Mouse (Mus musculus): ENCODE measurements around the gene Calr4.

Calr4 gene

DNA sequence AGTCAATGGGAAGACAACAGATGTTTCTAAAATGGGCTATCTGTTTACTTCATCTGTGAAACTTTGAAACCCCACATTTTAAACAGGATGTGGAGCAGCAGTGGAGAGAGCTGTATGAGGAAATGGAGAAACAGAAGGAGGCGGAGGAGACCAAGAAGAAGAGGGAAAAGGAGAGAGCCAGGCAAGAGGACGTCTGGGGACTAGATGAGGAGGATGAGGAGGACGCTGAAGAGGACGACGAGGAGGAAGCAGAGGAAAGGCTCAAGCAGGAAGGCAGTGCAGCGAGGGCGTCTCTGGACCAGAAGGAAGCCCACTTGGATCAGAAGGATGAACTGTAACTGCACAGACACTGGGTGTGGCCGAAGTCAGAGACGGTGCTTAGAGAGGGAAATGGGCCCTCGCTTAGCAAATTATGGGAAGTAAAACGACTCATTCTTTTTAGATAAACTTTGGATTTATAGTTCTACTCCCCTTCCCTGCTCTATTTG is 19.4 kb downstream of the Calr4 start:
- TF ChIP-seq GATA4 (IDR thresholded peaks at IDR 0.05; ENCODE audit: insufficient replicate concordance, low read length): no peak

DNA sequence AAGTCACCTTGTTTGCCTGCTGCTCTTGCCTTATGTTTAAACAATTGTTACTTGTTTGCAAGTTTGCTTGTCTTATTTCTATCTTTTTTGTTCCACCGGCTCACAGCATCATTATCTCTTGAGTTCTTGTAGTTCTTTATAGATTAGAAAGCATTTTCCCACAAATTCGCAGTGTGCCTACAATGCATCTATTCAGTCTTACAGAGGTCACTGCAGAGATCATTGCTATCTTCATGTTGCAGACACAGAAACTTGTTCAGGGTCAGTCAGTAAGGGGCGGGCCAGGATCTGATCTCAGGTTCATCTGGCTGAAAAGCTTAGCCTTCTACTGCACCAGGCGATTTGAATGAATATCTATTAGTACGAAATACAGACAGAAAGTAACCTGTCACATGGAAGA is 20.2 kb downstream of the Calr4 start:
- TF ChIP-seq GATA4 (IDR thresholded peaks at IDR 0.05; ENCODE audit: insufficient replicate concordance, low read length): no peak

DNA sequence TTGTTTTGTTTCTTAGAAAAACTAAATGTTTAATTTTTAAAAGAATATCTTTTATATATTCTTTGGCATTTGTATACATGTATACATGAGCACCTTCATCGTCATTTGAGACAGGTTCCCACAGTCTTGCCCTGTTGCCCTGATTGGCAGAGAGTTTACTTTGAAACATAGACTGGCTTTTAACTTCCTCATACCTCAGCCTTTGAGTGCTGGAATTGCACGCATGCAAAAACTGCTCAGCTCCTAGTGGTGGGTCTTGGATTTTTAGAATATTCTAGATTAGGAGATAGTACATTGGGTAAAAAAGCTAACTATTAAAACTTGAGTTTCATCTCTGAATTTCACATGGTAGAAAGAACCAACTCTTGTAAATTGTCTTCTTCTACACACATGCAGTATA is 21.0 kb downstream of the Calr4 start:
- TF ChIP-seq GATA4 (IDR thresholded peaks at IDR 0.05; ENCODE audit: insufficient replicate concordance, low read length): no peak

DNA sequence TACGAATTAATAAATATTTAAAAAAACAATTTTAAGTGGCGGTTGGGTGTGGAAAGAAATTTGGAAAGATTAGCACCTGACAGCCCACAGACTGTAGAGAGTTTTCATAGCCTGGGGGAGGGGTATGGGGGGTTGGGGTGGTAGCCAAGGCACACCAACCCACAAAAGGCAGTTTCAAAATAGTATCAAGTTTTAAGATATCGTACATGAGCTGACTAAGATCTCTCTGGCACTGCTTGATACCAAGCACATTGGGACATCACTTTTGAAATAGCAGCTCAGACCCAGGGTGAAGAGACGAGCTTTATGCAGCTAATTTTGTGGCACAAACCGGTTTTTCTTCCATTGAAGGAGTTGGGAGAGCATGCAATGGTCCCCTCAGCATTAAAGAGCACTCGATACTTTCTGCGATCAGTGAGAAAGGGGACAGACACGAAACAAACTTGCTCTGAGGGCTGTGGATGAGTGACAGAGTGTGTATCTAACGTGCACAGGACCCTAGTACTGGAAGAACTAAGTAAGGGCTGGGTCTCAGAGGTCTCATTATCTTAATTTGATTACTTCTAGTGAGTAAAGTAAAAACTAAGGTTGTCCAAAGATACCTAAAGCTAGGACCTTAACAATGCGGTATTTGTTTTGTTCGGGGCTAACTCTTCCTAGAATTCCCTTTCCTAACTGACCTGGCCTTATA is 21.6 kb downstream of the Calr4 start:
- no peak for TF ChIP-seq GATA4 (IDR thresholded peaks at IDR 0.05; ENCODE audit: insufficient replicate concordance, low read length)

DNA sequence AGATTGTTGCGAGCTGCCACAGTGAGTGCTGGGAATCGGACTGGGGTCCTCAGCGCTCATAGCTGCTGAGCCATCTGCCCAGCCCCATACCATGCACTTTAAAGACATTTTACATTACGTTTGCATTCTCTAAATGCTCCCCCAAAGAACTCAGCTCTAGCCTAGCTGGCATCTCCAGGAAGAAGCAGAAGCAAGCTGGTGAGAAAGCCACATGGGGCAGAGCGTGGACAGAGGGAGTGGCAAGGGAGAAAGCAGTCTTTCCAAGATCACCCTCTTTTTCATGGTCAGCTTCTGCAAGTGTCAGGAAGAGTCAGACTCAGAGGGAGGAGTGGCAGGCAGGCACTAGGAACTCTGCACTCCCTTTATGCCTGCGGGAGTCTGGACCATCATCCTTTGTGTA is 22.5 kb downstream of the Calr4 start:
- no peak for TF ChIP-seq GATA4 (IDR thresholded peaks at IDR 0.05; ENCODE audit: insufficient replicate concordance, low read length)

DNA sequence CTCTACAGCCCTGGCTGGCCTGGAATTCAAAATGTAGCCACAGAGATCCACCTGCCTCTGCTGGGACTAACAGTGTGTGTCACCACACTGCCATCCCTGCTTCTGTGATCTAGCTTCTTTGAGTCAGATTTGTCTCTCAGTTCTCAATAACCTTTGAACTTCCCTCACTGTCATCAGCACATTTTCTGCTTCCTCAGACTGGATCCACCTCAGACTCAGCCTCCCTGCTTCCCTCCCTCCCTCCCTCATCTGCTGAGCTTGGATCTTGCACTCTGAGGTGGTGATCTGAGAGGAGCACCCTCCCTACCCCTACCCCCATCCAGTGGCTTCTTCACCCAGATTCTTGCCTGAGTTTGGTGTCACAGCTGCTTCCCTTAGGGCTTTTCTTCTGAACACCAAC is 23.4 kb downstream of the Calr4 start:
- no peak for TF ChIP-seq GATA4 (IDR thresholded peaks at IDR 0.05; ENCODE audit: insufficient replicate concordance, low read length)

DNA sequence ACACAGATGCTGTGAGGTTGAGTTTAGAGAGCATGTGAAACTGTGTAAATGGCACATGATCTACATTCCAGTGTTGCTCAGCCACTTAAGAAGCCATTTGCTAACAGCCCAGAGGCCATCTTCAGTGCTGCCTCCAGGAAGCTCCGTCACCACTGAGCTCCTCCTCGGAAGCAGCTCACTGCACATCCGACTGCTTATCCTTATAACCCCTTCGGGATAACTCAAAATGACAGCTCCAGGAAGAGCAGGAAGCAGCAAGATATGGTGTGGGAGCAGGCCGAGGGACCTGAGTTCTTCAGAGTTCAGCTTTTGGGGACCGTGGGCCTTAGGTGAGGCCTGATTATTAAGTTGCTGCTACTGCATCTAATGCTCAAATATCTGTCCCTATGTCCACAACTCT is 27.8 kb downstream of the Calr4 start:
- peak; percentile 77; the same call in 1 of the 2 replicates for TF ChIP-seq GATA4 (IDR thresholded peaks at IDR 0.05; ENCODE audit: insufficient replicate concordance, low read length)

DNA sequence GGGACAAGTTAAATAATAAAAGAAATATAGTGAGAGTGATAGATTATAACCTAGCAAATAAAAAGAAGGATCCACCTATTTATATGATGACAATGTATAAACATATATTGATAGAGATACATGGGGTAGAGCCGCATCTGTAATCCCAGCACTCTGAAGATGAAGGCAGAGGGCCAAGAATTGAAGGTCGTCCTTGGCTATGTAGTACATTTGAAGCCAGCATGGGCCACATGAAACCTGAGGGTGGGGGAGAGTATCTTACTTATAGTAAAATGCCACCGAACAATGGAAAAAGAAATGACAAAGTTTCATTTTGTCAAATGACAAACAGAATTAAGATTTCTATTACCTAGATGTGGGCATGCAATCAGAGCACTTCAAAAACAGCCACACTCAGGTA is 31.8 kb downstream of the Calr4 start:
- TF ChIP-seq GATA4 (IDR thresholded peaks at IDR 0.05; ENCODE audit: insufficient replicate concordance, low read length): no peak

DNA sequence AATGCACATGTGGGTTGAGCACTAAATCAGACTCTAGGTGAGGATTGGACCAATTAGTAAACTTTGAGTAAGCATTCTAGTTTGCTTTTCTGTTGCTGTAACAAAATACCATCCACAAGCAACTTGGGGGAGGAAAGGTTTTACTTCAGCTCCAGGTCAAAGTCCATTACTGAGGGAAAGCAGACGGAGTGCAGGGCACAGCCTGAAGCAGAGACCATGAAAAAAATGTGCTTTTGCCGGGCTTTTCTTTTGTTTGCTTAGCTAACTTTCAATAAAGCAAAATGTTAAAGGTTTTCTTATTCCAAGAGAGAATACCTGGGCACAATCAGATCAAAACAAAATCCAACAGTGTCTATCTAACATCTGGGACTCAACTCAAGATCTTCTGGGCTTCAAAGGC is 32.5 kb downstream of the Calr4 start:
- TF ChIP-seq GATA4 (IDR thresholded peaks at IDR 0.05; ENCODE audit: insufficient replicate concordance, low read length): no peak

DNA sequence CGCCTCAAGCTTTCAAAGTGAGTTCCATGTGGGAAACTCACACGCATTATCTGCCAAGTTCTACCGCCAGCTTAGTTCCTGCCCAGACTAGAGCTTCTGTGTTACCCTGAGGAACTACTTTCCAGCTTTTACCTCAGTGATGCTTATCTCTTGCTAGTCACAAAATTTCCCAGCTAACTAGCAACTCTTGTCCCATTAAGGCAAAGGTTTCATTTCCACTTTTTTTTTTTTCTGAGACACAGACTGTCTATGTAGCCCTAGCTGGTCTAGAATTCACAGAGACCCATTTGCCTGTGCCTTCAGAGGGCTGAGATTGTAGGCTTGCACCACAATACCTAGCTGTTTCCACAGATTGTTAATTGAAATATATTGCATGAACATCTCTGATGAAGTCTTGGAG is 33.2 kb downstream of the Calr4 start:
- TF ChIP-seq GATA4 (IDR thresholded peaks at IDR 0.05; ENCODE audit: insufficient replicate concordance, low read length): no peak

DNA sequence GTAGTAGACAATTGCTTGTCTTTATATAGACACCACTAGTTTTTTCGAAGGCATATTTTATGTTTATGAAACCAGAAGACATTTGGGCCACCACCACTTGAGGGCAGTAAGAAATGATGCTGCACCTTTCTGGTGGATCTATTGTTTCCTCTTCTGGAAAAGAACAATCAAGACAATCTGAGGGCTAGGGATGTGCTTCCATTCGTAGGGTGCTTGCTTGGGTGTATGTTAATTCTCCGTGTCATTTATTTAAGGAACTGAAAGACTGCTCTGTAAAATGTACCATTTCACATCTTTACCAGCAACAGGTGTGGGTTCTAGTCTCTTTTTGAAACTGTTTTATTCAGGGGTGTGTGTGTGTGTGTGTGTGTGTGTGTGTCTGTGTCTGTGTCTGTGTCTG is 34.6 kb downstream of the Calr4 start:
- TF ChIP-seq GATA4 (IDR thresholded peaks at IDR 0.05; ENCODE audit: insufficient replicate concordance, low read length): no peak

DNA sequence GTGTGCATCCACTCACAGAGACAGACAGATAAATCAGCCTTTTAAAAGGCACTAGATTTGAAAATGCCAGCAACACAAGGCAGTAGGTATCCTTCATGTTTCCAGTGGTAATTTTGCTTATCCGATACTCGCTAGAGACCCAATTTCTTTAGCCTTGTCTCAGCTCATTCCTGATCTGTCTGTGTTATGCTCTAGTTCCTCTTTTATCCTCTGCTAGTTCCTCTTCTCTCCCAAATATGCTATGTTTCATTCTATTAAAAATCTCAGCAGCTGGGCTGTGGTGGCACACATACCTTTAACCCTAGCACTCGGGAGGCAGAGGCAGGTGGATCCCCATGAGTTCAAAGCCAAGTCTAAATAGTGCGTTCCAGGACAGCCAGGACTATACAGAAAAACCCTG is 37.5 kb downstream of the Calr4 start:
- TF ChIP-seq GATA4 (IDR thresholded peaks at IDR 0.05; ENCODE audit: insufficient replicate concordance, low read length): no peak

DNA sequence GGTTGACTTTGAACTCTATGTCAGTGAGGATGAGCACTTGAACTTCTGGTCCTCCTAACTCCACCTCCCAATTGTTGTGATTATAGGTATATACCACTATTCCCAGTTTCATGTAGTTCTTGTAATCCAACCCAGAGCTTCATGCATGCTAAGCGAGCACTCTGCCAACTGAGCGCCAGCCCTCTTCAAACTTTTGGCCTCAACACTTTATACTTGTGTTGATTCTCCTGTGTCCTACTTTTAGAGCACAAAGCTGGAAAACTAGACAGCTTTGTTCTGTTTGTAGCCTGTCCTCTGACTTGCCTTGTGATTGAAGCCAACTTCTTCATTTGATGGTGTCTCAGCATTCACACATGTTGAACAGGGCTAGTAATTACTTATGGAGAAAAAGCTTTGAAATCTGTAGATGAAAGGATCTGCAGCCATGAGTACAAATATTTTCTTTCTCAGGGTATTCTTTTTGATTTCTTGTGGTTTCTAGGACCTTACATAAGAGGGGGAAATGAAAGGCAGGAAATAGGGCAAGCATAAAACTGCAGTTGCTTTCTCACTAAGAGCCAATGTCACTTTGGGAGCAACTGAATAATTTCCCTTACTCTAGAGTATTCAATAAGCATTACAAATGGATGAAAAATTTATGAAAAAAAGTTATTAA is 39.4 kb downstream of the Calr4 start:
- TF ChIP-seq GATA4 (IDR thresholded peaks at IDR 0.05; ENCODE audit: insufficient replicate concordance, low read length): no peak

DNA sequence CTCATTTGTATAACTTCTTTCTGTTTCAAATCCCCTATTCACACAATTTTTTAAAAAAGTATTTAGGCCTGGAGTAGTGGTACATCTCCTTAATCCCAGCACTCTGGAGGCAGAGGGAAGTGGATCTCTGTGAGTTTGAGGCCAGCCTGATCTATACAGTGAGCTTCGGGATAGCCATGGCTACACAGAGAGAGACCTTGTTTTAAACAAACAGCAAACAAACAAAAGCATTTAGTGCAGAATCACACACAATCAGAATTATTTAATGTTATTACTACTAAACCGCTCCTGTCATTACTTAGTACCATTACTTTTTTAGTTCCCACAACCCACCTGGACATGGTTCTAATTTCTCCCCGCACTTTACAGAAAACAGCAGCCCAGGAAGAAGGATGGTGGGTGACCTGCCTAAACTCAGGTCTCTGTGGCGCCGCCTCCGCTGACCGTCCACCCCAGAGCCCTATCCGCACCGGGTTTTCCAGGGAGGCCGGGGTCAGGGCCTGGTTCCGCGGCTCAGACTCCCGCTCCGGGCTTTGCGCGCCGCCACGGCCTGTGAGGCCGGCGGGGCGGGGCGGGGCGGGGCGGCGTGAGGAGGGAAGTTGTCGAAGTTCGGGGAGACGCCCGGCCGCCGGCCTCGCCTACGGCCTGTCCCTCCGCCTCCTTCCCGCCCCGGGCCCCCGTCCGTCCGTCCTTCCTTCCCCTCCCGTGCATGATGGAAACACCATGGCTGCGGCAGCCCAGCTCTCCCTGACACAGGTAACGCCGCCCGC is 45.6 kb downstream of the Calr4 start, which contains the start of gene Eps15:
Eps15 (plus strand) TSS at position 580 of the 770 bp plus-strand sequence.
- TF ChIP-seq GATA4 (IDR thresholded peaks at IDR 0.05; ENCODE audit: insufficient replicate concordance, low read length): no peak

DNA sequence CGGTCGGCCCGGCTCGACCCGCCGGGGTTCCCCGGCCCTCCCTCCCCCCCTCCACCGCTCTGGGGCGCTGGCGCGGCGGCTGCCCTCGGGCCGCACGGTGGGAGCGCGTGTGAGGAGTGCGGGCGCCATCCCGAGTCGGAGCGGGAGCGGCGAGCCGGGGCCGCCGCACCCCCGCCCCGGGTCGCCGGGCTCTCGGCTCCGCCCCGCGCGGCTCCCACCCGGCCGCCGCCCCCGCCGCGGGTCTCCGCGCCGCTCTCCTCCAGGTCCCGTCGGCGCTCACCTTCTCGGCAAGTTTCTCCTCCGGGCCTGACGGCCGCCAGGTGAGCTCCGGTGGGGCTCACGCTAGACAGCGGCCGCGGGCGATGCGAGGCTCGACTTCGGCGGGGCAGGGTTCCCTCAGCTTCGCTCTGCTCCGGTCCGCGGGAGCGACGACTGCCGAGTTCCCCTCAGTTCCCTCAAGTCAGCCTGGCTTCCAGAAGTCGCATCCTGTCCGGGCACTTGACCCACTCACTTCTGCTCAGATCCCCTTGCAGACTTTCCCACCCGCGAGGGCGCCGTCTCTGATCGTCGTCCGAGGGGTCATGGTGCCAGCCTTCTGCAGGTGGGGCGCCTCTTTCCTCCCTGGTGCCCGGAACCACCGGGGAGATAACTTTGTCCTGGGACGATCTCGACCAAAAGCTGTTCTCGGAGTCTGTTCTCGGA is 46.3 kb downstream of the Calr4 start:
- TF ChIP-seq GATA4 (IDR thresholded peaks at IDR 0.05; ENCODE audit: insufficient replicate concordance, low read length): no peak
